Mouse (Mus musculus) midbrain, embryonic 10.5 days (tissue): Measurements from ENCODE around the gene Gm6583. TPM values are rescaled to one million over a fixed set of nuclear protein-coding genes. Genes with fewer than 3 reads are reported as not detected.
A peak's percentile ranks its signal among the peaks of the same experiment; 100 is the strongest.
"Not testable (repeated sequence)": the region's sequence is repeated elsewhere in the genome, so short reads cannot be mapped to it uniquely, and the experiment has no call there.

Experiments
- DNase-seq: peaks from one replicate; pipeline ENCODE4 v3.0.0-alpha.2; 2017; ENCODE audit warnings: low spot score
- H3K27ac ChIP-seq: fragments of 300-500 bp; sonication (generic); replicated peaks from 2 replicates; pipeline ENCODE4 v1.5.1; 2016; ENCODE audit warnings: mild to moderate bottlenecking
- H3K27me3 ChIP-seq: fragments of 300-500 bp; sonication (generic); 2 replicates; pipeline ENCODE4 v1.6.1; 2016; ENCODE audit warnings: low read depth, mild to moderate bottlenecking; ENCODE audit not compliant: poor library complexity, severe bottlenecking
- H3K36me3 ChIP-seq: fragments of 300-500 bp; sonication (generic); 2 replicates; pipeline ENCODE4 v1.6.1; 2016; ENCODE audit warnings: mild to moderate bottlenecking, moderate library complexity
- H3K4me1 ChIP-seq: fragments of 300-500 bp; sonication (generic); 2 replicates; pipeline ENCODE4 v1.6.1; 2016
- H3K4me3 ChIP-seq: fragments of 300-500 bp; sonication (generic); 2 replicates; pipeline ENCODE4 v1.5.1; 2016; ENCODE audit warnings: mild to moderate bottlenecking, moderate library complexity
- H3K9me3 ChIP-seq: fragments of 300-500 bp; sonication (generic); replicated peaks from 2 replicates; pipeline ENCODE4 v1.6.1; 2016; ENCODE audit warnings: mild to moderate bottlenecking
- WGBS: fragments of 180-500 bp; shearing (Covaris S2); methylation state at CpG from one replicate; pipeline ENCODE4 v1.1.7; 2016; 5-methylcytosine and 5-hydroxymethylcytosine counted together
- polyA plus RNA-seq: library from polyadenylated mRNA; unstranded; fragments of >200 nt; fragmentation: Nextera tagmentation; extraction: Ambion mirVana; gene quantifications from 2 replicates; pipeline ENCODE4 v1.2.1, GENCODE M21; 2016

The Gm6583 gene
- polyA plus RNA-seq, 1 experiment from 2014 or later: 0.26 TPM

- H3K36me3 ChIP-seq: peaks cover 98% of the 10 kb centered on the region
- 38% methylated on average over 2 of the region's 2 CpGs for WGBS
Observed at GRCm38 (mm10) chr5:112335473-112335872, 20.4 kb downstream of the Gm6583 start.

GRCm38 (mm10) chr5:112329805-112330564 is 25.8 kb downstream of the Gm6583 start:
- no peaks in the 10 kb centered on the region for H3K27me3 ChIP-seq
- 96% methylated on average over 14 of the region's 14 CpGs for WGBS
- H3K4me3 ChIP-seq: no peak overlapping the region
- H3K27ac ChIP-seq: no peak overlapping the region
- H3K4me1 ChIP-seq: peaks cover 28% of the 10 kb centered on the region
- peaks cover 77% of the 10 kb centered on the region for H3K36me3 ChIP-seq
- H3K9me3 ChIP-seq: no peaks in the 10 kb centered on the region
- DNase-seq: no peak

More at GRCm38 (mm10) chr5:112335473-112335872, 20.4 kb downstream of the Gm6583 start:
- H3K4me3 ChIP-seq: no peak overlapping the region
- no peak overlapping the region for H3K27ac ChIP-seq
- H3K9me3 ChIP-seq: no peaks in the 10 kb centered on the region
- H3K4me1 ChIP-seq: no peaks in the 10 kb centered on the region
- peak; percentile 61 for DNase-seq
- no peaks in the 10 kb centered on the region for H3K27me3 ChIP-seq

GRCm38 (mm10) chr5:112327854-112328253 is 28.0 kb downstream of the Gm6583 start:
- Histone ChIP-seq H3K4me1 (peaks cover 32% of the 10 kb centered on the region), H3K27ac (no peak overlapping the region), H3K27me3 (no peaks in the 10 kb centered on the region), H3K4me3 (0 out of 2 replicates have a peak overlapping the region, but pooled peaks have one; percentile 100), H3K9me3 (no peaks in the 10 kb centered on the region), H3K36me3 (peaks cover 56% of the 10 kb centered on the region)
- DNase-seq: no peak
- WGBS: 93% methylated on average over 15 of the region's 15 CpGs

GRCm38 (mm10) chr5:112326446-112327009 is 29.3 kb downstream of the Gm6583 start:
- no peak for DNase-seq
- peak overlapping the region; percentile 83 for H3K27ac ChIP-seq
- peak overlapping the region; percentile 100 for H3K4me3 ChIP-seq
- H3K36me3 ChIP-seq: peaks cover 42% of the 10 kb centered on the region
- WGBS: 2% methylated on average over 33 of the region's 33 CpGs
- H3K9me3 ChIP-seq: no peaks in the 10 kb centered on the region
- no peaks in the 10 kb centered on the region for H3K27me3 ChIP-seq
- H3K4me1 ChIP-seq: peaks cover 32% of the 10 kb centered on the region

GRCm38 (mm10) chr5:112325546-112326445 is 30.0 kb downstream of the Gm6583 start, which contains the start of gene Tfip11:
Gene Tfip11, plus strand, starts transcription at chr5:112326358.
- peak within 1 kb of the TSS; percentile 100 for H3K4me3 ChIP-seq
- H3K4me1 ChIP-seq: peaks cover 32% of the 10 kb centered on the region
- 9% methylated on average over 48 of the region's 48 CpGs for WGBS
- H3K9me3 ChIP-seq: no peaks in the 10 kb centered on the region
- peak within 1 kb of the TSS; percentile 83 for H3K27ac ChIP-seq
- peaks cover 35% of the 10 kb centered on the region for H3K36me3 ChIP-seq
- no peaks in the 10 kb centered on the region for H3K27me3 ChIP-seq
- DNase-seq: peak; percentile 96

GRCm38 (mm10) chr5:112324637-112325545 is 30.9 kb downstream of the Gm6583 start:
- H3K36me3 ChIP-seq: peaks cover 26% of the 10 kb centered on the region
- DNase-seq: no peak
- 38% methylated on average over 24 of the region's 24 CpGs for WGBS
- H3K27ac ChIP-seq: peak overlapping the region; percentile 83; the same call in 1 of the 2 replicates
- no peaks in the 10 kb centered on the region for H3K9me3 ChIP-seq
- H3K4me3 ChIP-seq: peak overlapping the region; percentile 100
- H3K4me1 ChIP-seq: peaks cover 32% of the 10 kb centered on the region
- H3K27me3 ChIP-seq: no peaks in the 10 kb centered on the region

GRCm38 (mm10) chr5:112323246-112323645 is 32.6 kb downstream of the Gm6583 start:
- Histone ChIP-seq H3K27me3 (no peaks in the 10 kb centered on the region), H3K4me3 (no peak overlapping the region), H3K9me3 (no peaks in the 10 kb centered on the region), H3K36me3 (peaks cover 10% of the 10 kb centered on the region), H3K27ac (no peak overlapping the region), H3K4me1 (peaks cover 32% of the 10 kb centered on the region)
- WGBS: 92% methylated on average over 6 of the region's 6 CpGs
- no peak for DNase-seq

GRCm38 (mm10) chr5:112321376-112321775 is 34.5 kb downstream of the Gm6583 start:
- Histone ChIP-seq H3K9me3 (no peaks in the 10 kb centered on the region), H3K4me3 (no peak overlapping the region), H3K4me1 (peaks cover 21% of the 10 kb centered on the region), H3K27me3 (no peaks in the 10 kb centered on the region), H3K36me3 (no peaks in the 10 kb centered on the region), H3K27ac (no peak overlapping the region)
- DNase-seq: no peak
- WGBS: 87% methylated on average over 4 of the region's 4 CpGs

GRCm38 (mm10) chr5:112320936-112321335 is 34.9 kb downstream of the Gm6583 start:
- WGBS: 79% methylated on average over 6 of the region's 6 CpGs
- Histone ChIP-seq H3K36me3 (peaks cover under 1% of the 10 kb centered on the region; the same call in 1 of the 2 replicates), H3K9me3 (no peaks in the 10 kb centered on the region), H3K27me3 (no peaks in the 10 kb centered on the region), H3K4me3 (no peak overlapping the region), H3K27ac (no peak overlapping the region), H3K4me1 (peaks cover 24% of the 10 kb centered on the region)
- DNase-seq: no peak

GRCm38 (mm10) chr5:112320379-112320778 is 35.5 kb downstream of the Gm6583 start:
- H3K27ac ChIP-seq: no peak overlapping the region
- no peak overlapping the region for H3K4me3 ChIP-seq
- 77% methylated on average over 5 of the region's 5 CpGs for WGBS
- peaks cover 18% of the 10 kb centered on the region for H3K4me1 ChIP-seq
- no peaks in the 10 kb centered on the region for H3K9me3 ChIP-seq
- no peaks in the 10 kb centered on the region for H3K27me3 ChIP-seq
- peaks cover 6% of the 10 kb centered on the region for H3K36me3 ChIP-seq
- DNase-seq: no peak

GRCm38 (mm10) chr5:112319343-112319742 is 36.5 kb downstream of the Gm6583 start:
- peaks cover 17% of the 10 kb centered on the region for H3K36me3 ChIP-seq
- not testable (repeated sequence) for H3K27me3 ChIP-seq, H3K4me3 ChIP-seq, DNase-seq, H3K9me3 ChIP-seq, H3K27ac ChIP-seq
- H3K4me1 ChIP-seq: peaks cover 10% of the 10 kb centered on the region
- whole genome bisulfite sequencing: 68% methylated on average over 2 of the region's 2 CpGs

- H3K4me1 ChIP-seq: peaks cover 19% of the 10 kb centered on the region
- H3K27me3 ChIP-seq: no peaks in the 10 kb centered on the region
- WGBS: 76% methylated on average over 5 of the region's 5 CpGs
- no peaks in the 10 kb centered on the region for H3K9me3 ChIP-seq
- no peak for DNase-seq
- no peak overlapping the region for H3K27ac ChIP-seq
- peaks cover 37% of the 10 kb centered on the region for H3K36me3 ChIP-seq
- H3K4me3 ChIP-seq: no peak overlapping the region
Observed at GRCm38 (mm10) chr5:112317328-112317727, 38.5 kb downstream of the Gm6583 start.
